Mouse (Mus musculus) adrenal gland, adult 8-10 months (tissue): ENCODE measurements around the gene Abo. TPM values are rescaled to one million over a fixed set of nuclear protein-coding genes. Genes with fewer than 3 reads are reported as not detected.
"Not testable (repeated sequence)": the region's sequence is repeated elsewhere in the genome, so short reads cannot be mapped to it uniquely, and the experiment has no call there.

Experiments used
- DNase-seq: peaks from one replicate; pipeline ENCODE4 v3.0.0; 2022
- total RNA-seq, 4 experiments: library from RNA; stranded (reverse); gene quantifications; 2 replicates each; pipeline ENCODE4 v1.2.4; 2022

The Abo gene
- not detected for total RNA-seq

DNA sequence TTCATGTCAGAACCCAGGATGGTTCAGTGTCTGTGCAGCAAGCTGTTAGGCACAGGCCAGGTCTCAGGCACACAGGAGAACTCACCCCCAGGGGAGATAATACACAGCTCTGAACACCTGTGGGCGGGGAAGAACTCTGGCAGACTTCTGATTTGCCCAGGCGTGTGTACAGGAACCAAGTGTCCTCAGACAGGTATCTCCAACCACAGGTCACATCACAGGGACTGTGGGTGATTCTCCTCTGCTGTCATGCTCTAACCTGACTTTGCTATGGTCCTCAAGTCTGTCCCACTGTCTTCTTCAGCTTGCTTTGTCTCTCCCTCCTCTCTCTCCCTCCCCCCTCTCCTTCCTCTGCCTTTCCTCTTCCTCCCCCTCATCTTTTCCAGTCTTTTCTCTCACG, at the start of gene Abo:
Gene Abo (minus strand): TSS at position 101 of the 400 bp plus-strand sequence.
- no peak for DNase-seq

GRCm38 (mm10) chr2:26914148-26914941, 49.6 kb upstream of the Abo start:
- no peak for DNase-seq

DNA sequence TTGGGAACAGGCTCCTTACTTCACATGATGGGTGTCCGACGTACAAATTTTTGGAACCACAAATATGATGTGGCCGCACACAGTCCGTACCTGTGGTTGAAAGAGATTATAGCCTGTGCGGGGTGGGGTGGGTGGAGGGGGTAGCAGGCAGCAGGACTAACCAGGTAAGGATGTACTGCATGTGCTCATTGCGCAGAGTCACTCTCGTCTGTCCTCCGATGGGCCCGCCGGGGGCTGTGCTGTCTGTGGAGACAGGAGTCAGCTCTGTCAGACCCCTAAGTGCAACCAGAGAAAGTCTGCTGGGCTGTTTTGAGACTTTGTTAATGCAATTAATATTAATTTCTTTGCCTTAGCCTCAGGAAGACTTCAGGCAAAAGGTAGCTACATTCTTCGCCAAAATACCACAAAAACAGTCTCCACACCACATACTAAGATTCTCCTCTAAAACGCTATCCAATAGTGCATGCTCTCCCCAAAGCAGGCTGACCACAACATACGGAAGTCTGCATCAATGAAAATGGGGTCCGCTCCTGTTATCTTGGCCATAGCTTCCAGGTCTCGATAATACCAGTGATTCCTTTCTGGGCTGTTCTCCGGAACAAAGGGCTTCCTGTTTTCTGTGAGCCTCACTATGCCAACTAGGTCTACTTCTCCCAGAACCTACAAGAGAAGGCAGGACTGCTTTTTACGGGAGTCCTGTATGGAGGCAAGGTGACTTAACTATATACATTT, 48.8 kb upstream of the Abo start:
- no peak for DNase-seq

DNA sequence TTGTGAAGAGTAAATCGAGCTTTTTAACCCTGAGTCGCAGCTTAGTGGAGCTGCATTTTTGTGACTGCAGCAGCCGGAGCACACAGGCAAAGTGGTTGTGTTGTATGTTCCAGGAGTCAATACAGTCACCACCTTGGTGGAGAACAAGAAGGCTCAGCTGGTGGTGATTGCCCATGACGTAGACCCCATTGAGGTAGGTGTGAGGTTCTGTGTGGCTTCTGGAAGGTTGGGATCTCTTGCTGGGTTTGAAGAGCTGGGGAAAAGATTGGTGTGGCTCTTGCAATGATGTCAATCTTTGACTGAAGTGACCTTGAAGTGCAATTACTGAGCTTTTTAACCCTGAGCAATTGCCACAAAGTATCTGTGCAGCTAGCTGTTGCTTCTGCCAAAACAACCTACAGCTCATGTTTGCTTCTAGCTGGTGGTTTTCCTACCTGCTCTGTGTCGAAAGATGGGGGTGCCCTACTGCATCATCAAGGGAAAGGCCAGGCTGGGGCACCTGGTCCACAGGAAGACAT, 47.5 kb upstream of the Abo start:
- no peak for DNase-seq

DNA sequence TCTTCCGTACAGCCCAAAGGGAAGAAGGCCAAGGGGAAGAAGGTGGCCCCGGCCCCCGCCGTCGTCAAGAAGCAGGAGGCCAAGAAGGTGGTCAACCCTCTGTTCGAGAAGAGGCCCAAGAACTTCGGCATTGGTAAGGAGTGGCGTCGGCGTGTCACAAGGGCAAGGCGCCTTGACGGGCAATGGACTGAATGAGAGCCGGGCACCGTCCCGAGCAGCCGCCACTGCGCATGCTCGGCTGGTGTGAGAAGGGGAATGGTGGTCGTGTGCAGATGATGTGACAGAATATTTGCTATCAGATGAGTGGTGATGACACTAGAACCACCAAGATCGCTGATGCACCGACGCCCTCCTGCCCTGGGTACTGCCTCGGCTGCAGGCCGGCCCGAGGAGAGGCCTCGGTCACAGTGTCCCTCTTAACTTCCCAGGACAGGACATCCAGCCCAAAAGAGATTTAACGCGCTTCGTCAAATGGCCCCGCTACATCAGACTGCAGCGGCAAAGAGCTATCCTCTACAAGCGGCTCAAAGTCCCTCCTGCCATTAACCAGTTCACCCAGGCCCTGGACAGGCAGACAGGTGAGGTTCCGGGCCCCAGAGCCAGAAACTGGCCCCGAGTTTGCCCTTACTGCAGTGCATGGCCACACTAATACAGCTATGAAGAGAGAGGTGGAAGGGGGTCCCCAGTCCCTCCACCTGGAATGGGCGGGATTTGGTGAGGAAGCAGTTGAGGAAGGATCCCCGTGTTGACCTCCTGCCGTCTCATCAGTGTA, 46.4 kb upstream of the Abo start:
- no peak for DNase-seq

- peak; percentile 99 for DNase-seq
Measured at GRCm38 (mm10) chr2:26910124-26910993, 45.6 kb upstream of the Abo start, which contains the start of the genes Med22 and Rpl7a. TSS of gene Med22 (minus strand) at chr2:26910677. TSS of gene Rpl7a (plus strand) at chr2:26910764.

GRCm38 (mm10) chr2:26909387-26909784, 44.6 kb upstream of the Abo start:
- DNase-seq: no peak

GRCm38 (mm10) chr2:26908710-26909386, 44.1 kb upstream of the Abo start:
- no peak for DNase-seq

GRCm38 (mm10) chr2:26907109-26907508, 42.3 kb upstream of the Abo start:
- no peak for DNase-seq

- DNase-seq: no peak
Measured at GRCm38 (mm10) chr2:26906431-26906830, 41.7 kb upstream of the Abo start.

DNA sequence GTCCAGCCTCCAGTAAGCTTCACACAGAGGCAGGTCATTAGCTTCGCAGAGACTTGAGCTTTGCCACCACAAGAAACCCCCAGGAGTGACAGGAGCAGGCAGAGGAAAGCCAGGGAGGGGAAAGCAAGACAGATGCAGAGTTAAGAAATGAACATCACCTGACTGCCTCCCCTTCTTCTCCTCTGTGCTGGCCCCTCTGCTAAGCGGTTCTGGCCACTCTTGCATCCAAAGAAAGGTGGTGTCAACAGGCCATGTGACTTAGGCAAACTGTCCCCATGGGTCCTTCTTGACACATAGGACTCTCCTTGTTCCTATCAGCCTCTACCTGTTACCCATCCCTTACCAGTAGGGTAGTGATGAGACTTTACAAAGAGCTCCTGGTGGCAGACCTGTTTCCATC, 41.2 kb upstream of the Abo start:
- no peak for DNase-seq

GRCm38 (mm10) chr2:26903311-26903710, 38.5 kb upstream of the Abo start:
- DNase-seq: no peak

DNA sequence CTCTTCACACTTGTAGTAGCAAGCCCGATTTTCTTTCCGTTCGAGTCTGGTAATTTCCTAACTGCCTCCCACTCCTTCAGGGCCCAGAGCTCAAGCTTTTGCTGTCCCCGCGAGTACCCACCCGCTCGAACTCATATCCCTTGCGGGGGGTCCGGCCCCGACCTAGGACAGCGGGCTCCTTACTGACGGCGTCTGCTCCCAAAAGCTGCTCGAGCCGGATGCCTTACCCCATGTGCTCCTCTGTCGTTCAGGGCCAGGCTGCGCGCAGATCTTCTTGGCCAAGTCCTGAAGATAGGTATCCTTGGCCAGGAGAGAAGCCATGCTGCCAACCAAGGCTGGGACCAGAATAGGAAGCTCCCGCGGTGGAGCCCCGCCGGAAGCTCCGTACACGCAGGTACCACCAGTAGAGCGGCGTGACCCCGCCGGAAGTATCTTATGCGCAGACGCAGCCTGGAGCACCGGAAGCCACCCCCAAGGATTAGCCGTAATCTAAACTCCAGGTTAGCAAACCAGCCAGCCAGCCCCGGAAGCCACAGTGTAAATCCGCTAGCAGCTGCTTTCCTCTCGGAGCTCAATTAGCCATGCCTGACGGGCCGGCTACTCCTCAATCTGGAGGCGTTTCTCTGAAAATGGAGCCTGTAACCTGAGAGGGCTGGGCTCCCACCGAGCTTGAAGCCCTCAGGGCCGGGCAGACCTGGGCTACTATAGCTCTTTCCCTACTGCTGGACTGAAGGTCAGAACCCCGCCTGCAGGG, 37.9 kb upstream of the Abo start, which contains the start of gene Surf6:
Gene Surf6 (minus strand): TSS at position 413 of the 754 bp plus-strand sequence.
- DNase-seq: peak; percentile 96

DNA sequence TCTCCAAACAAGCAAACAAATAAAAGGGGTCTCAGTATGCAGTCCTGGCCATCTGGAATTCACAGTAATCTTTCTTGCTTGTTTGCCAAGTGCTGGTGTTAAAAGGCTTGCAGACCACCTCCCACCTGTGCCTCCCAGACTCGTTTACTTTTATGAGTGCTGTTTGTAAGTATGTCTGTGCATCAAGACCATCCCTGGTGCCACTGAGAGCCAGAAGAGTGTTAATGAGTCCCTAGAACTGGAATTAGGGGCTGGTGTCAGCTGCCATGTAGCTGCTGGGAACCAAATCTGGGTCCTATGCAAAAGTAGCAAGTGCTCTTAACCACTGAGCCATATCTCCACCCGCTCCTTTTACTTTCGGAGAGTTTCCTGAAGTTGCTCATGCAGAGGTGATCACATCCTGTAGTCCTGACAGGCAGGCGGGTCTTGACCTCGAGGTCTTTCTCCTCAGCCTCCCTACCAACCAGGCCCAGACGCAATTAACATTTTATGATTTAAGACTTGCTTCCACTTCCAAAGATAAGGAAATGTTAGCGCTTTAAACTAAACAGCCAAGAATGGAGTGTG, 37.1 kb upstream of the Abo start:
- no peak for DNase-seq

DNA sequence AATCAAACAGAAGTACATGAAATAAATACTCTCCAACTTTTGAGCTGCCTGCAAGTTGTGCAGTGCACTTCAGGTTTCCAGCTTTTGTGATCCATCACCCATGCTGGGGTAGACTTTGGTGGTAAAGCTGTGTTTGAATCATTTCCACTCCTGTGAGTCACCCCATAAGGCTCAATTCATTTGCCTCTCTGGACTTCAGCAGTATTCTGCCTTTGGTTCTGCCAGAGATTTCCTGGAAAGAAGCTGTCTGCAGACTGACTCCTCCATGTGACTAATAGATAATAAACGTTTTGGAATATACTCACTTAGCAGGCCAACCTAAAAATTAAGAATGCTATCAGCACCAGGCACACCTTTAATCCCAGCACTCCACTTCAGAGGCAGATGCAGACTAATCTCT, 36.0 kb upstream of the Abo start:
- no peak for DNase-seq

- no peak for DNase-seq
Measured at GRCm38 (mm10) chr2:26895898-26896297, 31.1 kb upstream of the Abo start.

DNA sequence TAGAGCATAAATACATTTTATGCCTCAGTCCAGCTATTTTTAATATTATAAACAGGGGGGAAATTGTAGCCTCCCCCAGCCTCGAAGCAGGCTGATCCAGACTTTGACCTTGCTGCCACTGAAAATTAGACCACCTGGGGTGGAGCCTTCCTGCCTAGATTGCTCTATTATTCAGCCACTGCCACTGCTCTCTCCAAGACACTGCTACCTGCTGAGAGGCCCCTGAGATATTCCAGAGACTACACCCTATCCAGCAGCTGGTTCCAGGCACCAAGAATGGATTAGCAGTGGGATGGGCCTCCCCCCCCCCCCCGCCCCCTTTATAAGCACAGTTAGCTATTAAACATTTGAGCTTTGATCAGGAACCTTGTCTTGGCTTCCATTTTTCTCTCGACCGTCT, 21.4 kb upstream of the Abo start:
- not testable (repeated sequence) for DNase-seq

DNA sequence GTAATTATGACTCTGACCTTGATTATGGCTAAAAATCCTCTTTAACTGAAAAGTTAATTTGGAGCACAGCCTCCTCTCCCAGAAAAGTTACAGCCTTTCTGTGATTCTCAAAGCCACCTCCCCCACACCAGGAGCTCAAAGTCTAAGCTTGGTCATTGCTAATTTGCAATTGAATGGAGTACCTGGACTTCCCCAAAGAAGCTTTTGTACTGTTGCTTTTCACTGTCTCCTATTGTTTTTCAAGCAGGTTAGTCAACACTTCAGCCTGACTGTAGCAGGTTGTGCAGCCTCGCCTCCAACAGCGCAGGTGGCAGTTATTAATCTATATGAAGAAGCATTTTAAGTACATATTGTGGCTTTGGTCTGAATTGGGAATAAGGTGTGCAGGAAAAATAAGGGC, 20.8 kb upstream of the Abo start:
- not testable (repeated sequence) for DNase-seq

GRCm38 (mm10) chr2:26878571-26878970, 13.8 kb upstream of the Abo start:
- no peak for DNase-seq

DNA sequence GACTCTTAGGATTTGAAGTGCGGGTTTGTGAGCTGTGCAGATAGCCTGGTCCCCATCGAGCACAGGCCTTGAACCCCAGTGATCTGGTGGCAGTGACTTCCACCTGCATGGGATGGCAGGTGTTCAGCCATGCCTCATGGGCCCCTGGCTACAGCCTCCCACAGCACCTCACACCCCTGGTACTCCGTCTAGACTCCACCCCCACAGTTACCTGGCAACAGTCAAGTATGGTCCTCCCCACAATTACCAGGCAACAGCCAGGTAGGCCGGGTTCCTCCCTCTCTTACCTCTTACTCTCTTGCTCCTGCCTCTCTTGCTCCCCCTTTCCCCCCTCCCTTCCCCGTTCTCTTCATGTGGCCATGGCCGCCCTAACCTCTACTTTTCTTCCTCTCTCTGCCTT, 5.9 kb upstream of the Abo start:
- DNase-seq: no peak
